In genomic region chr2:33853011-33853976, GRCm38 (mm10) we compare ENCODE assay signal across 12 mouse cellular contexts. TPM values are rescaled to one million over a fixed set of nuclear protein-coding genes. Genes with fewer than 3 reads are reported as not detected.
DNase-seq lines count a peak whose midpoint lies in the region; ATAC-seq and TF ChIP-seq lines count a peak whose summit lies in the region.
"Had no signal": no experiment of that assay in that cellular context is flagged by ENCODE, and none has a peak within 500 bp of the region (broad histone marks: within the 10 kb centered on the region; RNA-seq: fewer than 3 reads in every experiment).

No protein-coding gene starts in this region.

- H3K9me3 ChIP-seq in kidney, embryonic 15.5 days (replicated peaks) = no peaks in the 10 kb centered on the region
- no peaks in the 10 kb centered on the region for H3K9me3 ChIP-seq in MEL (replicated peaks; ENCODE audit: insufficient read depth, low read length)
- no peaks in the 10 kb centered on the region for H3K9me3 ChIP-seq in erythroblast, embryonic 14.5 days (ENCODE audit: control insufficient read depth, low read length)

- peaks cover 10% of the 10 kb centered on the region; the same call in 1 of the 2 replicates for H3K36me3 ChIP-seq in kidney, embryonic 15.5 days
- H3K36me3 ChIP-seq in MEL (ENCODE audit: control insufficient read depth in 1 of 2, insufficient read depth in 2 of 2, low read length in 2 of 2) = peaks cover 0 to 3% of the 10 kb centered on the region in 2 experiments; a peak in 3 of 4 replicates
- H3K36me3 ChIP-seq in erythroblast, embryonic 14.5 days (ENCODE audit: control insufficient read depth) = peaks cover 40% of the 10 kb centered on the region

- H3K4me3 ChIP-seq in kidney, embryonic 15.5 days (replicated peaks) = no peak overlapping the region
- H3K4me3 ChIP-seq in MEL (ENCODE audit: control insufficient read depth in 1 of 2, insufficient read depth in 1 of 2, low read depth in 2 of 2, low read length in 2 of 2) = no peak overlapping the region
- H3K4me3 ChIP-seq in erythroblast, embryonic 14.5 days (replicated peaks) = peak overlapping the region; percentile 33

- no peak overlapping the region for H3K4me2 ChIP-seq in kidney, embryonic 15.5 days

- TF ChIP-seq CTCF in MEL (IDR thresholded peaks at IDR 0.05 in 2 of 3, conservative IDR thresholded peaks at IDR 0.05 in 1 of 3; ENCODE audit: control insufficient read depth in 1 of 3, insufficient read depth in 1 of 3, low read depth in 2 of 3, low read length in 3 of 3, poor library complexity in 1 of 3, severe bottlenecking in 1 of 3) = no peak

- TF ChIP-seq EP300 in MEL (IDR thresholded peaks at IDR 0.05; ENCODE audit: low read depth in 1 of 2, low read length in 2 of 2) = no peak

- 0 out of 2 replicates have a peak overlapping the region, but pooled peaks have one; percentile 1 for H3K27ac ChIP-seq in kidney, embryonic 15.5 days
- no peak overlapping the region for H3K27ac ChIP-seq in MEL (ENCODE audit: control insufficient read depth, low read depth, low read length)
- H3K27ac ChIP-seq: macrophage had no signal

- WGBS in kidney, embryonic 15.5 days = 74% methylated on average over 11 of the region's 11 CpGs

- no peaks in the 10 kb centered on the region for H3K27me3 ChIP-seq in kidney, embryonic 15.5 days
- H3K27me3 ChIP-seq in MEL (ENCODE audit: control insufficient read depth in 1 of 2, insufficient read depth in 2 of 2, low read length in 2 of 2) = no peaks in the 10 kb centered on the region
- no peaks in the 10 kb centered on the region for H3K27me3 ChIP-seq in erythroblast, embryonic 14.5 days (ENCODE audit: control insufficient read depth)

- peaks cover 18% of the 10 kb centered on the region for H3K4me1 ChIP-seq in kidney, embryonic 15.5 days
- peaks cover 6 to 8% of the 10 kb centered on the region in 2 experiments for H3K4me1 ChIP-seq in MEL (ENCODE audit: control insufficient read depth in 1 of 2, insufficient read depth in 2 of 2, low read length in 2 of 2)
- H3K4me1 ChIP-seq in erythroblast, embryonic 14.5 days (ENCODE audit: control insufficient read depth) = peaks cover 89% of the 10 kb centered on the region

- no peak for TF ChIP-seq POLR2A in MEL (IDR thresholded peaks at IDR 0.05; ENCODE audit: control insufficient read depth in 1 of 2, insufficient read depth in 1 of 2, low read depth in 1 of 2, low read length in 2 of 2, poor library complexity in 1 of 2)

- no peaks in the 10 kb centered on the region for H3K79me2 ChIP-seq in MEL (ENCODE audit: control insufficient read depth, insufficient read depth, low read length, poor library complexity)

- no peak for TF ChIP-seq RAD21 in MEL (IDR thresholded peaks at IDR 0.05; ENCODE audit: low read depth, low read length)

- peak; percentile 46; the same call in 1 of the 2 replicates for ATAC-seq in kidney, embryonic 15.5 days (replicated peaks; ENCODE audit: low FRiP score)
- peak; percentile 94 for ATAC-seq in megakaryocyte-erythroid progenitor cell, adult 5-6 weeks (replicated peaks; ENCODE audit: low FRiP score, low TSS enrichment, poor library complexity, severe bottlenecking)
- ATAC-seq in activated CD4-positive, CD25-positive, alpha-beta regulatory T cell, adult 4 months = no peak

- no peak overlapping the region for H3K9ac ChIP-seq in kidney, embryonic 15.5 days
- H3K9ac ChIP-seq in MEL (ENCODE audit: control insufficient read depth, low read depth, low read length, poor library complexity, severe bottlenecking) = no peak overlapping the region

- DNase-seq in kidney, adult 11 months = no peak
- peak; percentile 33 for DNase-seq in MEL (ENCODE audit: low read depth, low spot score)
- DNase-seq in cerebellum, adult 11-12 months = no peak
- DNase-seq in cerebellum, postnatal 10 days = no peak
- DNase-seq: cerebellum, adult 9-11 months; gastrocnemius, postnatal 25 days; right cerebral cortex, postnatal 14 days had no signal

TF ChIP-seq in MEL, 35 proteins besides CTCF, POLR2A, EP300 and RAD21:
- TF ChIP-seq ZKSCAN1 (IDR thresholded peaks at IDR 0.05; ENCODE audit: low read depth, low read length) = no peak
- TF ChIP-seq HCFC1 (IDR thresholded peaks at IDR 0.05; ENCODE audit: low read depth, low read length) = no peak
- 0 out of 2 replicates have a peak, but pooled peaks have one; percentile 24 for TF ChIP-seq MAZ (IDR thresholded peaks at IDR 0.05; ENCODE audit: low read depth, low read length)
- no peak for TF ChIP-seq TCF12 (IDR thresholded peaks at IDR 0.05; ENCODE audit: low read depth, low read length)
- no peak for TF ChIP-seq ZMIZ1 (IDR thresholded peaks at IDR 0.05; ENCODE audit: low read depth, low read length)
- TF ChIP-seq GABPA (IDR thresholded peaks at IDR 0.05; ENCODE audit: low read depth, low read length) = no peak
- no peak for TF ChIP-seq CHD2 (IDR thresholded peaks at IDR 0.05; ENCODE audit: low read length)
- TF ChIP-seq ZNF384 (IDR thresholded peaks at IDR 0.05; ENCODE audit: low read depth, low read length) = no peak
- peak; percentile 25; the same call in 1 of the 2 replicates for TF ChIP-seq TAL1 (IDR thresholded peaks at IDR 0.05; ENCODE audit: low read length)
TF ChIP-seq in MEL: peak in this region for 2.

RNA-seq across cellular contexts. Expression of gene Mvb12b, which starts 34.5 kb away (rescaled TPM):
- polyA plus RNA-seq in kidney, embryonic 15.5 days (2015; fragmentation: Nextera tagmentation; extraction: Ambion mirVana) = 18.4 and 19.6 TPM in 2 replicates
- 19.6 and 22.8 TPM in 2 replicates for total RNA-seq in MEL (2012; rRNA removed)
- 10 to 100 TPM in 1 of 2 experiments, not detected in 1; 23.3 TPM for polyA plus RNA-seq in MEL (2012; ENCODE audit: insufficient read depth in 1 of 2, insufficient read length in 2 of 2, low read depth in 1 of 2, low replicate concordance in 2 of 2, missing spikeins in 1 of 2)
- 8.9 and 9.3 TPM in 2 replicates for polyA plus RNA-seq in erythroblast, embryonic 14.5 days (2012)
- 43.6 and 57.1 TPM in 2 replicates for total RNA-seq in megakaryocyte-erythroid progenitor cell, adult 5-6 weeks (2014; fragmentation: Nextera tagmentation)
- 11.3 and 15.2 TPM in 2 replicates for total RNA-seq in megakaryocyte-erythroid progenitor cell, adult 5-6 weeks (2017)
- polyA plus RNA-seq in activated CD4-positive, CD25-positive, alpha-beta regulatory T cell, adult 4 months (2017; shearing (Covaris generic)) = 1 to 10 TPM; 1.4 to 2.3 TPM
